Mouse (Mus musculus) CH12.LX (cell line): ENCODE results near the gene Ahsa1. TPM values are rescaled to one million over a fixed set of nuclear protein-coding genes. Genes with fewer than 3 reads are reported as not detected.

Source experiments
- DNase-seq: peaks from one replicate; pipeline ENCODE4 v3.0.0-alpha.2; 2013; ENCODE audit errors: extremely low read depth
- H3K27ac ChIP-seq: 2 replicates; pipeline ENCODE4 v1.5.1; 2012; ENCODE audit warnings: low read depth, mild to moderate bottlenecking, control low read depth, moderate library complexity; ENCODE audit not compliant: insufficient read depth
- H3K27me3 ChIP-seq: replicated peaks from 2 replicates; pipeline ENCODE3; 2012; ENCODE audit warnings: inconsistent platforms
- H3K36me3 ChIP-seq, 2 experiments: replicated peaks in 1 of 2; 2 replicates each; pipeline versions ENCODE3 to v1.6.1; 2012; ENCODE audit warnings: inconsistent platforms in 1 of 2, low read length in 1 of 2, mild to moderate bottlenecking in 1 of 2, mixed read lengths in 1 of 2, moderate library complexity in 1 of 2; ENCODE audit not compliant: control insufficient read depth in 1 of 2, insufficient read depth in 1 of 2
- H3K4me1 ChIP-seq, 2 experiments: 2 replicates each; pipeline ENCODE4 v1.6.1; 2012; ENCODE audit warnings: inconsistent platforms in 1 of 2, moderate library complexity in 1 of 2; ENCODE audit not compliant: insufficient read depth in 2 of 2, control insufficient read depth in 1 of 2
- H3K4me2 ChIP-seq: 2 replicates; pipeline ENCODE4 v1.6.1; 2012; ENCODE audit warnings: low read depth, mild to moderate bottlenecking, control low read depth; ENCODE audit not compliant: poor library complexity, insufficient read depth, severe bottlenecking
- H3K4me3 ChIP-seq, 3 experiments: fragments of 150-350 bp in 1 of 3; sonication (generic) in 1 of 3; replicated peaks in 1 of 3; 2 replicates each; pipeline versions ENCODE3 to v1.5.1; 2011 to 2012; ENCODE audit warnings: low read depth in 2 of 3, low read length in 2 of 3, mild to moderate bottlenecking in 2 of 3, moderate library complexity in 2 of 3, control low read depth in 1 of 3, improper control_type of control experiment in 1 of 3, inconsistent platforms in 1 of 3, mixed read lengths in 1 of 3; ENCODE audit not compliant: poor library complexity in 1 of 3
- H3K79me2 ChIP-seq: replicated peaks from 2 replicates; pipeline ENCODE4 v1.6.1; 2012; ENCODE audit warnings: mild to moderate bottlenecking, moderate library complexity; ENCODE audit not compliant: control insufficient read depth, poor library complexity, insufficient read depth, severe bottlenecking; ENCODE audit errors: extremely low read depth
- H3K9ac ChIP-seq: 2 replicates; pipeline ENCODE4 v1.6.1; 2012; ENCODE audit warnings: low read depth, mild to moderate bottlenecking, control low read depth, moderate library complexity; ENCODE audit not compliant: insufficient read depth
- H3K9me3 ChIP-seq: replicated peaks from 2 replicates; pipeline ENCODE3; 2012; ENCODE audit warnings: low read length, inconsistent platforms, mixed read lengths
- BHLHE40 ChIP-seq: IDR thresholded peaks from 2 replicates; pipeline ENCODE4 v1.6.1; 2011; ENCODE audit warnings: mild to moderate bottlenecking, low read depth, low read length, improper control_type of control experiment
- CHD1 ChIP-seq: IDR thresholded peaks from 2 replicates; pipeline ENCODE4 v1.6.1; 2012; ENCODE audit warnings: low read depth, low read length, improper control_type of control experiment, inconsistent platforms
- CHD2 ChIP-seq: IDR thresholded peaks from 2 replicates; pipeline ENCODE4 v1.6.1; 2011; ENCODE audit warnings: low read length, improper control_type of control experiment
- CTCF ChIP-seq, 2 experiments: IDR thresholded peaks in 1 of 2; conservative IDR thresholded peaks in 1 of 2; 2 replicates each; pipeline ENCODE4 v1.5.1; 2011 to 2012; ENCODE audit warnings: low read depth in 2 of 2, low read length in 2 of 2, improper control_type of control experiment in 1 of 2, inconsistent platforms in 1 of 2, mild to moderate bottlenecking in 1 of 2, moderate library complexity in 1 of 2
- E2F4 ChIP-seq: IDR thresholded peaks from 2 replicates; pipeline ENCODE4 v1.6.1; 2011; ENCODE audit warnings: low read depth, low read length, improper control_type of control experiment; ENCODE audit not compliant: insufficient replicate concordance
- ELF1 ChIP-seq: IDR thresholded peaks from 2 replicates; pipeline ENCODE4 v1.6.1; 2014; ENCODE audit warnings: low read depth, mild to moderate bottlenecking, inconsistent platforms, low read length, improper control_type of control experiment
- EP300 ChIP-seq: IDR thresholded peaks from 2 replicates; pipeline ENCODE4 v1.6.1; 2011; ENCODE audit warnings: low read length, improper control_type of control experiment
- ETS1 ChIP-seq: conservative IDR thresholded peaks from 2 replicates; pipeline ENCODE4 v1.6.1; 2012; ENCODE audit warnings: low read depth, mild to moderate bottlenecking, inconsistent platforms, low read length, improper control_type of control experiment, moderate library complexity
- GABPA ChIP-seq: IDR thresholded peaks from 2 replicates; pipeline ENCODE4 v1.6.1; 2012; ENCODE audit warnings: low read depth, low read length, improper control_type of control experiment, inconsistent platforms; ENCODE audit not compliant: insufficient replicate concordance
- HCFC1 ChIP-seq: IDR thresholded peaks from 2 replicates; pipeline ENCODE4 v1.6.1; 2012; ENCODE audit warnings: low read depth, mild to moderate bottlenecking, inconsistent platforms, low read length, improper control_type of control experiment
- IRF4 ChIP-seq: IDR thresholded peaks from 2 replicates; pipeline ENCODE4 v1.6.1; 2014; ENCODE audit warnings: low read depth, mild to moderate bottlenecking, inconsistent platforms, low read length, improper control_type of control experiment
- JUN ChIP-seq: IDR thresholded peaks from 2 replicates; pipeline ENCODE4 v1.6.1; 2011; ENCODE audit warnings: low read depth, mild to moderate bottlenecking, low read length, improper control_type of control experiment, moderate library complexity; ENCODE audit not compliant: insufficient read depth
- JUND ChIP-seq: conservative IDR thresholded peaks from 2 replicates; pipeline ENCODE4 v1.6.1; 2011; ENCODE audit warnings: low read depth, low read length, improper control_type of control experiment
- KAT2A ChIP-seq: IDR thresholded peaks from 2 replicates; pipeline ENCODE4 v1.6.1; 2012; ENCODE audit warnings: low read length, improper control_type of control experiment, inconsistent platforms; ENCODE audit not compliant: insufficient replicate concordance
- MAFK ChIP-seq: IDR thresholded peaks from 2 replicates; pipeline ENCODE4 v1.6.1; 2011; ENCODE audit warnings: low read length, improper control_type of control experiment; ENCODE audit not compliant: insufficient replicate concordance
- MAX ChIP-seq: IDR thresholded peaks from 2 replicates; pipeline ENCODE4 v1.6.1; 2011; ENCODE audit warnings: low read length, improper control_type of control experiment
- MAZ ChIP-seq: IDR thresholded peaks from 2 replicates; pipeline ENCODE4 v1.6.1; 2012; ENCODE audit warnings: low read depth, mild to moderate bottlenecking, inconsistent platforms, low read length, improper control_type of control experiment, moderate library complexity
- MEF2A ChIP-seq: IDR thresholded peaks from 2 replicates; pipeline ENCODE4 v1.6.1; 2014; ENCODE audit warnings: low read depth, mild to moderate bottlenecking, inconsistent platforms, low read length, improper control_type of control experiment, borderline replicate concordance
- MXI1 ChIP-seq: IDR thresholded peaks from 2 replicates; pipeline ENCODE4 v1.6.1; 2011; ENCODE audit warnings: mild to moderate bottlenecking, low read depth, low read length, improper control_type of control experiment
- MYC ChIP-seq: IDR thresholded peaks from 2 replicates; pipeline ENCODE4 v1.6.1; 2011; ENCODE audit warnings: low read depth, mild to moderate bottlenecking, improper control_type of control experiment, low read length
- NELFE ChIP-seq: IDR thresholded peaks from 2 replicates; pipeline ENCODE4 v1.6.1; 2011; ENCODE audit warnings: low read depth, low read length, improper control_type of control experiment
- NRF1 ChIP-seq: IDR thresholded peaks from 2 replicates; pipeline ENCODE4 v1.6.1; 2014; ENCODE audit warnings: low read depth, mild to moderate bottlenecking, inconsistent platforms, low read length, improper control_type of control experiment, moderate library complexity
- PAX5 ChIP-seq: IDR thresholded peaks from 2 replicates; pipeline ENCODE4 v1.6.1; 2012; ENCODE audit warnings: low read length, inconsistent platforms, mixed read lengths
- POLR2A ChIP-seq: IDR thresholded peaks from 2 replicates; pipeline ENCODE4 v1.6.1; 2011; ENCODE audit warnings: low read depth, mild to moderate bottlenecking, improper control_type of control experiment, low read length
- POLR2AphosphoS2 ChIP-seq: IDR thresholded peaks from 2 replicates; pipeline ENCODE4 v1.6.1; 2011; ENCODE audit warnings: low read depth, low read length, improper control_type of control experiment
- RAD21 ChIP-seq: IDR thresholded peaks from 2 replicates; pipeline ENCODE4 v1.6.1; 2011; ENCODE audit warnings: low read depth, mild to moderate bottlenecking, low read length, improper control_type of control experiment, moderate library complexity
- RCOR1 ChIP-seq: conservative IDR thresholded peaks from 2 replicates; pipeline ENCODE4 v1.6.1; 2012; ENCODE audit warnings: low read depth, mild to moderate bottlenecking, inconsistent platforms, low read length, improper control_type of control experiment
- SIN3A ChIP-seq: IDR thresholded peaks from 2 replicates; pipeline ENCODE4 v1.6.1; 2012; ENCODE audit warnings: low read length, improper control_type of control experiment, inconsistent platforms
- SMC3 ChIP-seq: IDR thresholded peaks from 2 replicates; pipeline ENCODE4 v1.6.1; 2011; ENCODE audit warnings: low read depth, low read length, improper control_type of control experiment
- TBP ChIP-seq: conservative IDR thresholded peaks from 2 replicates; pipeline ENCODE4 v1.6.1; 2011; ENCODE audit warnings: low read depth, low read length, improper control_type of control experiment
- TCF12 ChIP-seq: IDR thresholded peaks from 2 replicates; pipeline ENCODE4 v1.6.1; 2014; ENCODE audit warnings: low read depth, mild to moderate bottlenecking, inconsistent platforms, low read length, improper control_type of control experiment
- UBTF ChIP-seq: IDR thresholded peaks from 2 replicates; pipeline ENCODE4 v1.6.1; 2012; ENCODE audit warnings: low read depth, mild to moderate bottlenecking, inconsistent platforms, low read length, improper control_type of control experiment, moderate library complexity
- USF1 ChIP-seq: IDR thresholded peaks from 2 replicates; pipeline ENCODE4 v1.6.1; 2014; ENCODE audit warnings: low read depth, mild to moderate bottlenecking, inconsistent platforms, low read length, improper control_type of control experiment
- USF2 ChIP-seq: conservative IDR thresholded peaks from 2 replicates; pipeline ENCODE4 v1.6.1; 2011; ENCODE audit warnings: low read depth, low read length, improper control_type of control experiment
- ZC3H11A ChIP-seq: IDR thresholded peaks from 2 replicates; pipeline ENCODE4 v1.6.1; 2012; ENCODE audit warnings: low read depth, mild to moderate bottlenecking, inconsistent platforms, low read length, improper control_type of control experiment
- ZKSCAN1 ChIP-seq: IDR thresholded peaks from 2 replicates; pipeline ENCODE4 v1.6.1; 2012; ENCODE audit warnings: low read depth, inconsistent platforms, low read length, improper control_type of control experiment, borderline replicate concordance
- ZMIZ1 ChIP-seq: IDR thresholded peaks from 2 replicates; pipeline ENCODE4 v1.6.1; 2012; ENCODE audit warnings: low read depth, mild to moderate bottlenecking, inconsistent platforms, low read length, improper control_type of control experiment
- ZNF384 ChIP-seq: IDR thresholded peaks from 2 replicates; pipeline ENCODE4 v1.6.1; 2012; ENCODE audit warnings: low read depth, low read length, improper control_type of control experiment, inconsistent platforms
- dilution Hi-C: fragments of 300-500 bp; cut with MboI; formaldehyde crosslinking; loops from 2 replicates; pipeline ENCODE4 v1.14.3; 2020; ENCODE audit warnings: low sequenced_read_pairs; ENCODE audit not compliant: extremely low pct_unique_long_range_greater_than_20kb, extremely low pct_ligation_motif_present
- in situ Hi-C: fragments of 300-500 bp; cut with MboI; formaldehyde crosslinking; loops from 3 replicates; pipeline ENCODE4 v1.14.3; 2019; ENCODE audit warnings: low sequenced_read_pairs, low pct_ligation_motif_present, low pct_unique_long_range_greater_than_20kb, mixed read lengths
- polyA plus RNA-seq: library from polyadenylated mRNA; unstranded; fragments of >175 nt; gene quantifications from 2 replicates; pipeline ENCODE4 v1.2.1, GENCODE M21; 2012; ENCODE audit warnings: low read depth; ENCODE audit not compliant: insufficient read length
- total RNA-seq, 2 experiments: library from RNA; depleted of rRNA; stranded (reverse); fragments of 300-350 nt in 1 of 2; fragments of >200 nt in 1 of 2; gene quantifications; 2 replicates each; pipeline ENCODE4 v1.2.3; 2012 to 2014

Gene Ahsa1
- total RNA-seq (2012; rRNA removed) = 288 and 397 TPM in 2 replicates
- 456 and 483 TPM in 2 replicates for total RNA-seq (2014; rRNA removed)
- polyA plus RNA-seq = 392 and 523 TPM in 2 replicates

- TF ChIP-seq TBP (peak; percentile 89), ZC3H11A (no peak), TCF12 (peak; percentile 70), E2F4 (no peak), SIN3A (peak; percentile 89), ETS1 (no peak), MAFK (peak; percentile 67; the same call in 1 of the 2 replicates), ZNF384 (no peak), ZKSCAN1 (no peak), PAX5 (no peak), POLR2A (peak; percentile 94), NRF1 (0 out of 2 replicates have a peak, but pooled peaks have one; percentile 12), CTCF (conservative IDR thresholded peaks at IDR 0.05 in 1 of 2, IDR thresholded peaks at IDR 0.05 in 1 of 2; ENCODE audit: low read depth in 2 of 2, low read length in 2 of 2) (peak in 1 of 2 experiments; percentile 28; a peak in 1 of 4 replicates), RCOR1 (no peak), ELF1 (peak; percentile 92), RAD21 (no peak), KAT2A (peak; percentile 99), BHLHE40 (no peak), HCFC1 (peak; percentile 94), SMC3 (no peak; the same call in 1 of the 2 replicates), EP300 (no peak), MEF2A (peak; percentile 39; the same call in 1 of the 2 replicates), GABPA (peak; percentile 79; the same call in 1 of the 2 replicates), MYC (peak; percentile 82), USF2 (no peak), UBTF (no peak), JUND (0 out of 2 replicates have a peak, but pooled peaks have one; percentile 42), POLR2AphosphoS2 (peak; percentile 69; the same call in 1 of the 2 replicates), CHD2 (peak; percentile 88), MAZ (peak; percentile 90; the same call in 1 of the 2 replicates), JUN (0 out of 2 replicates have a peak, but pooled peaks have one; percentile 20), NELFE (peak; percentile 96), ZMIZ1 (peak; percentile 90), MXI1 (no peak; the same call in 1 of the 2 replicates), CHD1 (no peak), IRF4 (0 out of 2 replicates have a peak, but pooled peaks have one; percentile 31), USF1 (no peak), MAX (peak; percentile 61; the same call in 1 of the 2 replicates)
- Histone ChIP-seq H3K79me2 (peaks cover 18% of the 10 kb centered on the region), H3K36me3 (peaks cover 36 to 54% of the 10 kb centered on the region in 2 experiments), H3K9ac (peak within 1 kb of the TSS; percentile 80), H3K27ac (peak within 1 kb of the TSS; percentile 77), H3K4me1 (peaks cover 4 to 47% of the 10 kb centered on the region in 2 experiments; a peak in 3 of 4 replicates), H3K4me2 (peak within 1 kb of the TSS; percentile 85), H3K27me3 (no peaks in the 10 kb centered on the region), H3K4me3 (peak within 1 kb of the TSS; percentile 72 to 95 (median 93)), H3K9me3 (no peaks in the 10 kb centered on the region)
- DNase-seq = peak; percentile 98
- dilution Hi-C loops (no loop called here), in situ Hi-C loops (no loop called here)
These were observed at the start of gene Ahsa1, which contains the start of gene Vipas39 for GRCm38 (mm10) chr12:87266108-87266826. Gene Ahsa1 (plus strand): TSS chr12:87266479. Gene Vipas39 (minus strand): TSS chr12:87266256.
